Mouse (Mus musculus): Measurements from ENCODE around the gene Mettl9.
A peak's percentile ranks its signal among the peaks of the same experiment; 100 is the strongest.

The Mettl9 gene

GRCm38 (mm10) chr7:121045671-121046453, 11.6 kb downstream of the Mettl9 start:
- no peak for DNase-seq

- no peak for DNase-seq
Measured at GRCm38 (mm10) chr7:121047624-121048023, 13.4 kb downstream of the Mettl9 start.

- DNase-seq: no peak
Measured at GRCm38 (mm10) chr7:121053071-121053470, 18.8 kb downstream of the Mettl9 start.

GRCm38 (mm10) chr7:121059477-121060218, 25.4 kb downstream of the Mettl9 start:
- no peak for DNase-seq

- DNase-seq: no peak
Measured at GRCm38 (mm10) chr7:121064309-121064708, 30.1 kb downstream of the Mettl9 start.

- no peak for DNase-seq
Measured at GRCm38 (mm10) chr7:121071276-121071675, 37.0 kb downstream of the Mettl9 start.

- DNase-seq: no peak
Measured at GRCm38 (mm10) chr7:121072506-121072905, 38.3 kb downstream of the Mettl9 start.

- DNase-seq: no peak
Measured at GRCm38 (mm10) chr7:121074281-121074680, 40.0 kb downstream of the Mettl9 start, which contains the start of gene Igsf6. TSS of gene Igsf6 (minus strand) at chr7:121074572.

GRCm38 (mm10) chr7:121074801-121075400, 40.7 kb downstream of the Mettl9 start:
- no peak for DNase-seq

- DNase-seq: peak; percentile 42 to 56
Measured at GRCm38 (mm10) chr7:121075416-121075815, 41.2 kb downstream of the Mettl9 start.

- DNase-seq: no peak
Measured at GRCm38 (mm10) chr7:121077311-121077710, 43.1 kb downstream of the Mettl9 start.

GRCm38 (mm10) chr7:121077829-121078228, 43.6 kb downstream of the Mettl9 start:
- DNase-seq: peak; percentile 61 to 70

GRCm38 (mm10) chr7:121081350-121081749, 47.1 kb downstream of the Mettl9 start, which contains the start of gene Otoa:
TSS of gene Otoa (plus strand) at chr7:121081650.
- no peak for DNase-seq

- no peak for DNase-seq
Measured at GRCm38 (mm10) chr7:121081816-121082215, 47.6 kb downstream of the Mettl9 start.

- DNase-seq: no peak
Measured at GRCm38 (mm10) chr7:121082949-121083513, 48.8 kb downstream of the Mettl9 start.

- DNase-seq: no peak
Measured at GRCm38 (mm10) chr7:121084840-121085453, 50.7 kb downstream of the Mettl9 start.

- DNase-seq: no peak
Measured at GRCm38 (mm10) chr7:121085500-121085899, 51.3 kb downstream of the Mettl9 start.

- no peak for DNase-seq
Measured at GRCm38 (mm10) chr7:121088745-121089144, 54.5 kb downstream of the Mettl9 start.

GRCm38 (mm10) chr7:121090748-121091147, 56.5 kb downstream of the Mettl9 start:
- no peak for DNase-seq

- no peak for DNase-seq
Measured at GRCm38 (mm10) chr7:121093026-121093425, 58.8 kb downstream of the Mettl9 start.

GRCm38 (mm10) chr7:121098614-121099389, 64.6 kb downstream of the Mettl9 start:
- DNase-seq: no peak

GRCm38 (mm10) chr7:121107851-121108250, 73.6 kb downstream of the Mettl9 start:
- no peak for DNase-seq

Measured in cerebellum, adult 18-20 months (tissue).